Mouse (Mus musculus): Measurements from ENCODE around the gene Slx1b. TPM values are rescaled to one million over a fixed set of nuclear protein-coding genes. Genes with fewer than 3 reads are reported as not detected.
"Not testable (repeated sequence)": the region's sequence is repeated elsewhere in the genome, so short reads cannot be mapped to it uniquely, and the experiment has no call there.

Slx1b gene
- total and polyA plus RNA-seq, 2 experiments = 4.1 to 15.4 TPM

- WGBS = 57% methylated on average over 8 of the region's 8 CpGs
- DNase-seq (ENCODE audit: extremely low read depth, low read depth, low spot score) = no peak
These were observed 40.5 kb upstream of the Slx1b start for GRCm38 (mm10) chr7:126736122-126736521.

DNA sequence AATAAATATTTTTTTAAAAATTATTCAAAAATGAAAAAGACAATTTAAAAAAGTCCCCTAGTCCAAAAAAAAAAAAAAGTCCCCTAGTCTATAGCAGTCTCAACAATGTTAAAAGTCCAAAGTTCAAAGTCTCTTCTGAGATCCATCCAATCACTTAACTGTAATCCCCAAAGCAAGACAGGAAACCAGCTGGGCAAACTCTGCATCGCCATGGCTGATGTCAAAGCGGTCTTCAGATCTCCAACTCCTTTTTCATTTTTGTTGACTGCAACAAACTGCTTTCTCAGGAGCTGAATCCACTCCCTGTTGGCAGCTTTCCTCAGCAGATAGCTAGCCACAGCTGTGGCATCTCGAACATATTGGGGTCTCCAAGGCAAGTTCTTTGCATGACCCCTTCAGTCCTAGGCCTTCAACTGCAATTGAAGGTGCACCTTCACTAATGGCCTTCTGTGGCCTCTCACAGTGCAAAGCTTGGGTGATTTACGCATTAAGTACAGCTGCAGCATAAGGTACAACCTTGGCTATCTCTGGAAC is 34.7 kb upstream of the Slx1b start:
- not testable (repeated sequence) for H3K36me3 ChIP-seq (ENCODE audit: control insufficient read depth, insufficient read depth, low read length); H3K27ac ChIP-seq (replicated peaks; ENCODE audit: insufficient read depth, low read depth, low read length); H3K4me3 ChIP-seq (ENCODE audit: insufficient read depth, low read depth, low read length); H3K9ac ChIP-seq (ENCODE audit: low read depth, low read length); H3K79me2 ChIP-seq (ENCODE audit: control insufficient read depth, insufficient read depth, low read length); H3K27me3 ChIP-seq (ENCODE audit: control insufficient read depth, insufficient read depth, low read length); H3K4me1 ChIP-seq (ENCODE audit: control insufficient read depth, insufficient read depth, low read length); DNase-seq (ENCODE audit: extremely low read depth, low read depth, low spot score)
- WGBS = 70% methylated on average over 4 of the region's 4 CpGs

More at GRCm38 (mm10) chr7:126736122-126736521, 40.5 kb upstream of the Slx1b start:
- H3K79me2 ChIP-seq (ENCODE audit: control insufficient read depth, insufficient read depth, low read length) = no peaks in the 10 kb centered on the region
- no peaks in the 10 kb centered on the region for H3K36me3 ChIP-seq (ENCODE audit: control insufficient read depth, insufficient read depth, low read length)
- H3K4me1 ChIP-seq (ENCODE audit: control insufficient read depth, insufficient read depth, low read length) = no peaks in the 10 kb centered on the region; the same call in 1 of the 2 replicates
- H3K4me3 ChIP-seq (ENCODE audit: insufficient read depth, low read depth, low read length) = no peak overlapping the region
- H3K27me3 ChIP-seq (ENCODE audit: control insufficient read depth, insufficient read depth, low read length) = no peaks in the 10 kb centered on the region
- no peak overlapping the region for H3K27ac ChIP-seq (replicated peaks; ENCODE audit: insufficient read depth, low read depth, low read length)
- no peak overlapping the region for H3K9ac ChIP-seq (ENCODE audit: low read depth, low read length)
- TF ChIP-seq CTCF (IDR thresholded peaks at IDR 0.05; ENCODE audit: low read depth, low read length) (no peak), POLR2A (IDR thresholded peaks at IDR 0.05; ENCODE audit: extremely low read depth, insufficient read depth, low read length) (no peak)

DNA sequence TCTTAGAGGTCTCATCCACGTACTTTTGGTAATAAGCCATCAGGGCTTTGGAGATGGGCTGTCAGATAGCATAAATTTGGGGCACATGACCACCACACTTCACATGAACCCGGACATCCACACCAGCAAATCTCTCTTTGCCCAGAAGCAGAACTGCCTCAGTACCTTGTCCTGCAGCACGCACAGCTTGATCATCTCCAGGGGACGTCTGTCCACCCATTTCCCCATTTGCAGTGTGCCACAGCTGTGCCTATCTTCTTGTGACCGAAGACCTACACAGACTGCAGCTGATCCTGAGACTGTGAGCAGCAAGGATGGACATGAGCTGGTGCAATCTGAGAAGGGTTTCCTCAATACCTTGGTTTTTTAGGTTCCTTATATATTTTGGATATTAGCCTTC is 30.1 kb upstream of the Slx1b start:
- no peak for DNase-seq (ENCODE audit: extremely low read depth, low read depth, low spot score)
- Histone ChIP-seq H3K9ac (ENCODE audit: low read depth, low read length) (no peak overlapping the region), H3K27ac (replicated peaks; ENCODE audit: insufficient read depth, low read depth, low read length) (no peak overlapping the region), H3K79me2 (ENCODE audit: control insufficient read depth, insufficient read depth, low read length) (no peaks in the 10 kb centered on the region), H3K36me3 (ENCODE audit: control insufficient read depth, insufficient read depth, low read length) (no peaks in the 10 kb centered on the region), H3K4me3 (ENCODE audit: insufficient read depth, low read depth, low read length) (no peak overlapping the region), H3K4me1 (ENCODE audit: control insufficient read depth, insufficient read depth, low read length) (no peaks in the 10 kb centered on the region; the same call in 1 of the 2 replicates), H3K27me3 (ENCODE audit: control insufficient read depth, insufficient read depth, low read length) (no peaks in the 10 kb centered on the region)
- 78% methylated on average over 5 of the region's 5 CpGs for WGBS
- TF ChIP-seq CTCF (IDR thresholded peaks at IDR 0.05; ENCODE audit: low read depth, low read length) = no peak
- TF ChIP-seq POLR2A (IDR thresholded peaks at IDR 0.05; ENCODE audit: extremely low read depth, insufficient read depth, low read length) = no peak

- H3K27ac ChIP-seq (replicated peaks; ENCODE audit: insufficient read depth, low read depth, low read length) = no peak overlapping the region
- H3K27me3 ChIP-seq (ENCODE audit: control insufficient read depth, insufficient read depth, low read length) = no peaks in the 10 kb centered on the region
- TF ChIP-seq CTCF (IDR thresholded peaks at IDR 0.05; ENCODE audit: low read depth, low read length) (no peak), POLR2A (IDR thresholded peaks at IDR 0.05; ENCODE audit: extremely low read depth, insufficient read depth, low read length) (no peak)
- no peaks in the 10 kb centered on the region for H3K4me1 ChIP-seq (ENCODE audit: control insufficient read depth, insufficient read depth, low read length)
- 75% methylated on average over 3 of the region's 3 CpGs for WGBS
- H3K4me3 ChIP-seq (ENCODE audit: insufficient read depth, low read depth, low read length) = no peak overlapping the region
- H3K79me2 ChIP-seq (ENCODE audit: control insufficient read depth, insufficient read depth, low read length) = no peaks in the 10 kb centered on the region
- no peaks in the 10 kb centered on the region for H3K36me3 ChIP-seq (ENCODE audit: control insufficient read depth, insufficient read depth, low read length)
- DNase-seq (ENCODE audit: extremely low read depth, low read depth, low spot score) = no peak
- H3K9ac ChIP-seq (ENCODE audit: low read depth, low read length) = no peak overlapping the region
These were observed 29.5 kb upstream of the Slx1b start for GRCm38 (mm10) chr7:126725077-126725476.

- WGBS = 88% methylated on average over 13 of the region's 13 CpGs
- Histone ChIP-seq H3K9ac (ENCODE audit: low read depth, low read length) (no peak overlapping the region), H3K27me3 (ENCODE audit: control insufficient read depth, insufficient read depth, low read length) (no peaks in the 10 kb centered on the region), H3K79me2 (ENCODE audit: control insufficient read depth, insufficient read depth, low read length) (no peaks in the 10 kb centered on the region), H3K36me3 (ENCODE audit: control insufficient read depth, insufficient read depth, low read length) (no peaks in the 10 kb centered on the region), H3K4me1 (ENCODE audit: control insufficient read depth, insufficient read depth, low read length) (no peaks in the 10 kb centered on the region), H3K27ac (replicated peaks; ENCODE audit: insufficient read depth, low read depth, low read length) (no peak overlapping the region), H3K4me3 (ENCODE audit: insufficient read depth, low read depth, low read length) (no peak overlapping the region)
- no peak for TF ChIP-seq POLR2A (IDR thresholded peaks at IDR 0.05; ENCODE audit: extremely low read depth, insufficient read depth, low read length)
- no peak for DNase-seq (ENCODE audit: extremely low read depth, low read depth, low spot score)
These were observed 26.1 kb upstream of the Slx1b start for GRCm38 (mm10) chr7:126721635-126722034.

DNA sequence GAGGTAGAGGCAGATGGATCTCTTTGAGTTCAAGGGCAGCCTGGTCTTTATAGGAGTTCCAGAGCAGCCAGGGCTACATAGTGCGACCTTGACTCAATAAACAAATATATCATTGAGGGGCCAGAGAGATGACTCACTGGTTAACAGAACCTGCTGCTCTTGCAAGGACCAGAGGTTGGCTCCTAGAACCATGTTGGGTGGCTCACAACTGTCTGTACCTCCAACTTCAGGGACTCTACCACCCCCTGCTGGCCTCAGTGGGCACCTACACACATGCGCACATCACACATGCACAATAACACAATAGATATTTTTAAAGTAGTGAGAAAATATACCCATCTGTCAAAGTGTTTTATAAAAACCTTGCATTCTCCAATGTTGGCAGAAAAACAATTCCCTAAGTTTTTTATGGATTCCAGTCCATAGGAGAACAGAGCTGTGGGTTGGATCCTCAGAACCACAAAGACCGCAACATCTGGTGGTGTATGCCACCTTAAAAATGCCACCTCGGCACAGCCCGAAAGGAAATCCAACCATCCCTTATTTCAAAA is 23.3 kb upstream of the Slx1b start:
- no peaks in the 10 kb centered on the region for H3K36me3 ChIP-seq (ENCODE audit: control insufficient read depth, insufficient read depth, low read length)
- H3K4me1 ChIP-seq (ENCODE audit: control insufficient read depth, insufficient read depth, low read length) = no peaks in the 10 kb centered on the region
- H3K79me2 ChIP-seq (ENCODE audit: control insufficient read depth, insufficient read depth, low read length) = no peaks in the 10 kb centered on the region
- no peak for DNase-seq (ENCODE audit: extremely low read depth, low read depth, low spot score)
- no peak overlapping the region for H3K4me3 ChIP-seq (ENCODE audit: insufficient read depth, low read depth, low read length)
- TF ChIP-seq POLR2A (IDR thresholded peaks at IDR 0.05; ENCODE audit: extremely low read depth, insufficient read depth, low read length) (no peak), CTCF (IDR thresholded peaks at IDR 0.05; ENCODE audit: low read depth, low read length) (peak; percentile 41)
- no peaks in the 10 kb centered on the region for H3K27me3 ChIP-seq (ENCODE audit: control insufficient read depth, insufficient read depth, low read length)
- H3K9ac ChIP-seq (ENCODE audit: low read depth, low read length) = no peak overlapping the region
- no peak overlapping the region for H3K27ac ChIP-seq (replicated peaks; ENCODE audit: insufficient read depth, low read depth, low read length)
- WGBS = 93% methylated on average over 5 of the region's 5 CpGs
